Mouse (Mus musculus) erythroblast, embryonic 14.5 days (primary cell): ENCODE data around the gene Gsk3a.

Experiments
- GATA1 ChIP-seq: IDR thresholded peaks from 2 replicates; pipeline ENCODE4 v1.6.1; 2012; ENCODE audit warnings: low read length, inconsistent platforms, mixed read lengths
- TAL1 ChIP-seq: IDR thresholded peaks from 3 replicates; pipeline ENCODE4 v1.6.1; 2012; ENCODE audit warnings: low read length, inconsistent platforms, mixed read lengths

DNA sequence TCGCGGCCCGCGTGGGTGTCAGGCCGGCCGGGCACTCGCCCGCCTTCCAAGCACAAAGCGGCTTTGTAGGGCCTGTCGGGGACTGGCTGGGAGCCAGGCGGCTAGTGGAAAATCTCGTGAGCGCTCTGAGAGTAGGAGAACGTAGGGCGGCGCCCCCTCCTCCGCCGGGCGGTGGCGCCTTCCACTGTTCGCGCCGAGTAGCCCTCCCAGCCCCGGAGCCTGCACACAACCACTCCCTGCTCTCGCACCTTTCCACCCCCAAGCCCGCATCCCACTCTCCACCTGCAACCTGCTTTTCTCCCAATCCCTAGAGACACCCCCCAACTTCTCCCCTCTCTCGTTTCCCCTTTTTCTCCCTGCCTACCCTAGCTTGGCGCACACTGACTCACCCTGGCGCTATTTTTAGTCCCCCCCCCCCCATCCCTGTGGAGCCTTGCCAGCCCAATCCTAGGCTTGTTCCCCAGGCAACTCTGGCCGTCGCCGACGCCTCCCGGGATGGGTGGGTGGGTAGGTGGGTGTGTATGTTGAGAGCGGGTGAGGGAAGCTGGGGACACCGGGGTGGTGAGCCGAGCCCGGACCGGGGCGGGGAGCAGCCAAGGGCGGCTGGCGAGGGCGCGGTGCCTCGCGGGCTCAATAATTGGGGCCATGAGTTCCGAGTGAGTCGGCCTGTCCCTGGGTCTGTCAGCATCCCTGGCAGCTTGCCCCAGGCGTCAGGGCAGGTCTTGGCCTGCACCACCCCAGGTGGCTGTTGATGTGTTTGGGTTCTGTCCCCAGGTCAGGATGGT, 41.6 kb upstream of the Gsk3a start:
- TF ChIP-seq GATA1 (no peak), TAL1 (no peak)
